Mouse (Mus musculus): ENCODE measurements around the gene Xylt2. TPM values are rescaled to one million over a fixed set of nuclear protein-coding genes. Genes with fewer than 3 reads are reported as not detected.
"Not testable (repeated sequence)": the region's sequence is repeated elsewhere in the genome, so short reads cannot be mapped to it uniquely, and the experiment has no call there.

The Xylt2 gene
- polyA plus RNA-seq, 1 experiment from 2014 or later = 14.4 TPM

DNA sequence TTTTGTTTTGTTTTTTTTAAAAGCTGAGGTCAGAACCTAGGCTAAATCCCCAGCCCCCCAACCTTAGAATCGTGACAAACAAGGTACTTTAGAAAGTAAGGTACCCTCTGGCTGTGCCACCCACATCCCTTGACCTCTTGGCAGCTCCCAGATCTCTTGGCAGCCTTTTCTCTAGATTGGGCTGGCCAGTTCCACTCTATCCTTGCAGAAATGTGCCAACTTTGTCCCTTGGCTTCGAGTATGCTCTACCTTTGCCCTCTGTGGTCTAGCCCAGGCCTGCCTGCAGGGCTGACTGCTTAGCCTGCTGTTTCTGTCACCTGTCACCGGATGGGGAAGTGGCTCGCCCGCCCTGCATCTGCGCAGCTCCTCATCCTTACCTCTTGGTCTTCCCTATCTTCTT is 12.0 kb downstream of the Xylt2 start:
- no peak for DNase-seq (ENCODE audit: extremely low spot score, low spot score)
- 94% methylated on average over 6 of the region's 6 CpGs for WGBS
- H3K9me3 ChIP-seq = no peaks in the 10 kb centered on the region
- H3K4me1 ChIP-seq = no peaks in the 10 kb centered on the region
- H3K36me3 ChIP-seq (replicated peaks) = peaks cover 99% of the 10 kb centered on the region
- no peaks in the 10 kb centered on the region for H3K27me3 ChIP-seq (ENCODE audit: poor library complexity, severe bottlenecking)
- no peak overlapping the region for H3K27ac ChIP-seq
- no peak overlapping the region for H3K4me3 ChIP-seq

DNA sequence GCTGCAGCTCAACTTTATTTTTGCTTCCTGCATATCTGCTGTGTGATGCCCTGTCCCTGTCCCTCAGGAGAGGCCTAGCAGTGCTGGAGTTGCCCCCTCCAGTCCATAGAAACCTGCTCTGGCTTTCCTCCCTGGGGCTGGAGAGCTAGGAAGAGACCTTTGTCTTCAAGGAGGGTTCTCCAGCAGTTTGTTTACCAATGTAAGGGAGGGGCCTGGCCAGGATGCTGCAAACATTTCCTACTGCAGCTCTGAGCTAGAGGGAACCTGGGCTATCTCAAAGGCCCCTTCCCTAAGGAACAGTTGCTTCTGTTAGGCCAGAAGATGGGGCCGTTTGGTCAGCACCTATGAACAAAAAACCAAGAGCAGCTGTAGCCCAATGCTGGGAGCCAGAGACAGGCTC is 16.0 kb downstream of the Xylt2 start:
- no peak for DNase-seq (ENCODE audit: extremely low spot score, low spot score)
- no peaks in the 10 kb centered on the region for H3K4me1 ChIP-seq
- H3K36me3 ChIP-seq (replicated peaks) = peaks cover 95% of the 10 kb centered on the region
- no peak overlapping the region for H3K27ac ChIP-seq
- no peaks in the 10 kb centered on the region for H3K9me3 ChIP-seq
- WGBS = 71% methylated on average over 1 of the region's 1 CpGs
- H3K4me3 ChIP-seq = no peak overlapping the region
- H3K27me3 ChIP-seq (ENCODE audit: poor library complexity, severe bottlenecking) = no peaks in the 10 kb centered on the region

DNA sequence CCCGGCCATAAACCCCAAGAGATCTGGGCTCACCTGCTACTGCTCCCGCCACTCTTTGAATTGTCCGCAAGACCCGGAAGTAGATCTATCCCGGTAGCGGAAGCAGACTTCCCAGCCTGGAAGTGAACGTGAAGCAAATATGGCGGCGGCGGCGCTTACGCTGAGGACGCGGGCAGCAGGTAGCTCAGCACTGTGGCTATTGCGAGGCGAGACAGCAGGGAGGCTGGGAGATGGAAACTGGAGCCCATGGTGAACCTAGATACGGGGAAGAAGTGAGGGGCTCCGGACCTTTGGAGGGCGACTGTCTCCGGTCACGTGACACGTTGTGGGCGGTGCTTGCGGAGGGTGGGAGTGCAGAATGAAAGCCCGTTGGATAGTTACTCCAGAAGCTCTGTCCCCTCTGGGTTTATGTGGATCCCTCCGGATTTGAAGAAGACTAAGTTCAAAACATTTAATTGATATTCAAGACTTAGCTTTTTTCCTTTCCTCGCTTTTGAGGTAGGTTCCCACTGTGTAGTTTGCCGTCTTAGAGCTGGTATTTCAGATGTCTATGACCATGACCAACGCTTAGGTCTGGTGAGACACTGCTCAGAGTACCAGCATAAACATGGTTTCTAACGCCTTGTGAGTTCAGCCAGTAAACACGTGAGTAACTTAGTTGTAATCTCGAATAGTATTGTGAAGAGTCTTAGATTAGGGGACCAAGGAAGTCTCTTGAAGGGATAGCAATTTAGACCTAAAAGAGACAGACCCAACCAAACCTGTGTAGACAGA is 23.5 kb downstream of the Xylt2 start, which contains the start of the genes Mrpl27 and Eme1:
Gene Mrpl27 (plus strand): TSS at position 105 of the 774 bp plus-strand sequence.
Gene Eme1 (minus strand): TSS at position 302 of the 774 bp plus-strand sequence.
- H3K4me3 ChIP-seq = peak within 1 kb of the TSS; percentile 59
- H3K36me3 ChIP-seq (replicated peaks) = peaks cover 64% of the 10 kb centered on the region
- no peaks in the 10 kb centered on the region for H3K27me3 ChIP-seq (ENCODE audit: poor library complexity, severe bottlenecking)
- H3K27ac ChIP-seq = peak within 1 kb of the TSS; percentile 95
- H3K9me3 ChIP-seq = no peaks in the 10 kb centered on the region
- DNase-seq (ENCODE audit: extremely low spot score, low spot score) = peak; percentile 87
- H3K4me1 ChIP-seq = peaks cover 19% of the 10 kb centered on the region
- WGBS = 2% methylated on average over 32 of the region's 32 CpGs

DNA sequence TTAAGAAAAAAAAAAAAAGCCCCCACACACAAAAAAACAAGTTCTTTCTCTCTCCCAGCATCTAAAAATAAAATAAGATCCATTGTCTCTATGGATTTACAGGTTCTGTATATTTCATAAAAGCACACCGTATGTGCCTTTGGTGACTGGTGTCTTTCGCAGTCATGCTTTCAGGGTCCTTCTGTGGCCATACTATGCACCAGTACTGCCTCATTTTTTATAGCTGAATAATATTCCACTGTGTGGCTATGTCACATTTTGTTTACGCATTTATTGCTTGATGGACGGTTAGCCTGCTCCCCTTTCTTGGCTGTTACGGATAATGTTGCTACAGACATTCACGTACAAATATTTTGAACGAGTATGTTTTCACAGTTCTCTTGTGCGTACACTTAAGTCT is 24.3 kb downstream of the Xylt2 start:
- H3K4me1 ChIP-seq = peaks cover 19% of the 10 kb centered on the region
- no peaks in the 10 kb centered on the region for H3K9me3 ChIP-seq
- H3K4me3 ChIP-seq = peak overlapping the region; percentile 59
- WGBS = 47% methylated on average over 8 of the region's 8 CpGs
- H3K27me3 ChIP-seq (ENCODE audit: poor library complexity, severe bottlenecking) = no peaks in the 10 kb centered on the region
- DNase-seq (ENCODE audit: extremely low spot score, low spot score) = no peak
- peak overlapping the region; percentile 95 for H3K27ac ChIP-seq
- H3K36me3 ChIP-seq (replicated peaks) = peaks cover 65% of the 10 kb centered on the region

DNA sequence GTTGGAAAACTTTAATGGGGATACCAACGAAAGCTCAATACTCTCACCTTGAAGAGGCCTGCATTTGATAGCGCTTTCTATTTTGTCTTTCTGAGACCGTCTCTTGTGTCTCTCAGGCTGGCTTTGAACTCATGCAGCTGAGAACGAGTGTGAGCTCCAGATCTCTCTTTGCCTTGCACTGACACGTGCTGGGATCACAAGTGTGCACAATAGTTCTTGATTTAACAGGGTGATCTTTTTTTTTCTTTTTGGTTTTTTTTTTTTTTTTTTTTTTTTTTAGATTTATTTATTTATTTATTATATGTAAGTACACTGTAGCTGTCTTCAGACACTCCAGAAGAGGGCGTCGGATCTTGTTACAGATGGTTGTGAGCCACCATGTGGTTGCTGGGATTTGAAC is 26.1 kb downstream of the Xylt2 start:
- 97% methylated on average over 5 of the region's 7 CpGs for WGBS
- Histone ChIP-seq H3K4me1 (peaks cover 19% of the 10 kb centered on the region), H3K36me3 (replicated peaks) (peaks cover 65% of the 10 kb centered on the region)
- not testable (repeated sequence) for H3K9me3 ChIP-seq; H3K27me3 ChIP-seq (ENCODE audit: poor library complexity, severe bottlenecking); H3K4me3 ChIP-seq; H3K27ac ChIP-seq; DNase-seq (ENCODE audit: extremely low spot score, low spot score)

DNA sequence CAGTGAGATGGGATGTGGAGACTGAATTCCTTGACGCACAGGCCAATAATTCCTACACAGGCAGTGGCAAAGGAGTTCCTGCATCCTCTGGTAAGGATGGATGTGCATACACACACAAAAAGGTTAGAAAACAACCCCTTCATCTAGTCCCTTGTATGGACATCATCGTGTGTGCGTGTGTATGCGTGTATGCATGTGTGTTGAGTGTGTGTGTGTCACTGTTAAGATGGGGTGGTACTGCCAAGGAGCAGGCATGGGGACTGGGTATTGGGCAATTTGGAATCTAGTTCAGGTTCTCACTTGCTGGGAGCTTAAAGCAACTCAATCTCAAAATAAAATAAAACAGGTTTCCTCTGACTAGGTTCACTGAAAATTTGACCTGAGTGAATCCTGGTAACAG is 30.9 kb downstream of the Xylt2 start:
- Histone ChIP-seq H3K27ac (no peak overlapping the region), H3K27me3 (ENCODE audit: poor library complexity, severe bottlenecking) (no peaks in the 10 kb centered on the region), H3K9me3 (no peaks in the 10 kb centered on the region), H3K36me3 (replicated peaks) (peaks cover 97% of the 10 kb centered on the region), H3K4me3 (no peak overlapping the region), H3K4me1 (no peaks in the 10 kb centered on the region)
- 98% methylated on average over 4 of the region's 4 CpGs for WGBS
- no peak for DNase-seq (ENCODE audit: extremely low spot score, low spot score)

DNA sequence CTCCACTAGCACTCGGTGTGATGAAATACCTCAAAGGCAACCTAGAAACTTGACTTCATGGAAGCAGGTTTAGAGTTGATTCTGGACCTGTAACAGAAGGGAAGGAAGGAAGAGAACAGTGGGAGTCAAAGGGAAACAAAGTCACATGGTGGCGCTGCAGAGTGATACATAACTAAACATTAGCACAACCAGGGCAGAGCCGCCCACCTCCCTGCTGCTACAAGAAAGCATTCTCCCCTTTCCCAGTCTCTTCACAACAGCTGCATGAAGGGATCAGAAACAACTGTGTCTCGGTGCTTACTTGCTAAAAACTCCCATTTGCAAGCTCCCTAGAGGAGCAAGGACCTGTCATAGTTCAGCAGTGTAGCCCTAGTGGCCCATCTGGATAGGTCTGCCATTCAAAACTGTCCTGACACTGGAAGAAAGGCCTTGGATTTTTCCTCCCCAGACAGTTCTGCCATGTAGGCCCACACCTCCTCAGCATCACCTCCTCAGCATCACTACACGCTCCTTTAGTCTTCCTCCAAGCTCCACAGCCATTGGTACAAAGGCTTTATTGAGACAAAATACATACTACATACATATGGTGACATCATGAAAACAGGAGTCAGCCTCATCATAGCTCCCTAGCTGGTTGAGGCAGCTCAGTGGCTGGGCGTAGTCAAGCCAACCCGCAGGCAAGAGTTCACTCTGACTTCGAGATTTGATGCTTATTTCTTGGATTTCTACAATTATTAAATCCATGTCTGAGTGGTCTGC is 32.7 kb downstream of the Xylt2 start:
- no peak for DNase-seq (ENCODE audit: extremely low spot score, low spot score)
- Histone ChIP-seq H3K9me3 (no peaks in the 10 kb centered on the region), H3K27ac (no peak overlapping the region), H3K4me1 (no peaks in the 10 kb centered on the region), H3K27me3 (ENCODE audit: poor library complexity, severe bottlenecking) (no peaks in the 10 kb centered on the region), H3K36me3 (replicated peaks) (peaks cover 98% of the 10 kb centered on the region), H3K4me3 (no peak overlapping the region)
- WGBS = 90% methylated on average over 8 of the region's 8 CpGs

DNA sequence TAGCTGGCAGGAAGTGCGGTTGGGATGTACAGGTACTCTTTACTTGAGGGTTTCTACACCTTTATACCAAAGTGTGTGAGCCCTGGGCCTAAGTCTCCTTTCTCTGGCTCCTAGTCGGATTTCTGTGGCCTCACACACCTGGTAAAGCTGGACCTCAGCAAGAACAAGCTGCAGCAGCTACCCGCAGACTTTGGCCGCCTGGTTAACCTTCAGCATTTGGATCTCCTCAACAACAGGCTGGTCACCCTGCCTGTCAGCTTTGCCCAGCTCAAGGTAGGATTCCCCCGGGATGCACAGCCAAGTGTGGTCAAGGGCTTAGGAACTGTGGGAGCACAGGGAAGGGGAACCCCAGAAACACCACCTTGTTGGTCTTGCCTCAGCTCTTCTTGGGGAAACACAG is 42.9 kb downstream of the Xylt2 start:
- no peaks in the 10 kb centered on the region for H3K9me3 ChIP-seq
- H3K27ac ChIP-seq = no peak overlapping the region
- no peaks in the 10 kb centered on the region for H3K27me3 ChIP-seq (ENCODE audit: poor library complexity, severe bottlenecking)
- no peak for DNase-seq (ENCODE audit: extremely low spot score, low spot score)
- no peak overlapping the region for H3K4me3 ChIP-seq
- H3K4me1 ChIP-seq = peaks cover 17% of the 10 kb centered on the region
- 92% methylated on average over 5 of the region's 5 CpGs for WGBS
- H3K36me3 ChIP-seq (replicated peaks) = peaks cover 83% of the 10 kb centered on the region

DNA sequence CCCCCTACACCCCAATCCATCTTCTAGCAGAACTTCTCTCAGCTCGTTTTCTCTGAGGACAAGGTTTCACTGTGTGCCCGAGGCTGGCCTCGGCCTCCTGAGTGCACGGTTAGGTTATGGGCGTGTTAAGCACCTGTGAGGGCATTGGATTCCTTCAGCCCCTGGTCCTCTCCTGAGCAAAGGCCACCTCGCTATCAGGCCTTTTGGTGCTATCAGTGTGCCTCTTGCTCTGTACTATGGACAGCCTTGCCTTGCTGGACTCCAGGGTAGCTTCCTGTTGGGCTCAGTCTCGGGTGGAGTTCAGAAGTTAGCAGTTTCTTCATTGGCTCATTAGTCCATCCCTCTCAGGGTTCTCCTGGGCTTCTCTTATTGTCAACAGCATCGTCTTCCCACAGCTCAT is 44.3 kb downstream of the Xylt2 start:
- Histone ChIP-seq H3K27ac (no peak overlapping the region), H3K4me3 (no peak overlapping the region), H3K4me1 (peaks cover 19% of the 10 kb centered on the region), H3K36me3 (replicated peaks) (peaks cover 68% of the 10 kb centered on the region), H3K27me3 (ENCODE audit: poor library complexity, severe bottlenecking) (no peaks in the 10 kb centered on the region), H3K9me3 (no peaks in the 10 kb centered on the region)
- DNase-seq (ENCODE audit: extremely low spot score, low spot score) = no peak
- WGBS = 86% methylated on average over 8 of the region's 8 CpGs

DNA sequence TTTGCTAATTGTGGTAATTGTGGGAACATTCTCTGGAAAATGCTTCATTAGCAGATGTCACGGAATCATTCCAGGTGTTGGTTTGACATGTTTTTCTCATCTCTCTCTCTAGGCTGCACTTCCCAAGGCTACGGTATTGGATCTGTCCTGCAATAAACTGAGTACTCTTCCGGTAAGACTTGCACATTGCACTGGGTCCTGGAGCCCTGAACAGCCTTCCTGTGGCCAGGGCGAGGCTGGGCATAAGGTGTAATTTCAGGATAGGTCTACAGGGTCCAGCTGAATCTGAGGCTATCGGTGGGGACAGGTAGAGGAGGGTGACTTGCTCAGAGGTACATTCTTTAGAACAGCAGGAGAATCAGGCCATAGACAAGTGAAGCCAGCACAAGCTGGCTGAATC is 45.3 kb downstream of the Xylt2 start:
- 95% methylated on average over 5 of the region's 5 CpGs for WGBS
- Histone ChIP-seq H3K4me1 (peaks cover 19% of the 10 kb centered on the region), H3K27ac (no peak overlapping the region), H3K27me3 (ENCODE audit: poor library complexity, severe bottlenecking) (no peaks in the 10 kb centered on the region), H3K4me3 (no peak overlapping the region), H3K36me3 (replicated peaks) (peaks cover 58% of the 10 kb centered on the region), H3K9me3 (no peaks in the 10 kb centered on the region)
- no peak for DNase-seq (ENCODE audit: extremely low spot score, low spot score)

DNA sequence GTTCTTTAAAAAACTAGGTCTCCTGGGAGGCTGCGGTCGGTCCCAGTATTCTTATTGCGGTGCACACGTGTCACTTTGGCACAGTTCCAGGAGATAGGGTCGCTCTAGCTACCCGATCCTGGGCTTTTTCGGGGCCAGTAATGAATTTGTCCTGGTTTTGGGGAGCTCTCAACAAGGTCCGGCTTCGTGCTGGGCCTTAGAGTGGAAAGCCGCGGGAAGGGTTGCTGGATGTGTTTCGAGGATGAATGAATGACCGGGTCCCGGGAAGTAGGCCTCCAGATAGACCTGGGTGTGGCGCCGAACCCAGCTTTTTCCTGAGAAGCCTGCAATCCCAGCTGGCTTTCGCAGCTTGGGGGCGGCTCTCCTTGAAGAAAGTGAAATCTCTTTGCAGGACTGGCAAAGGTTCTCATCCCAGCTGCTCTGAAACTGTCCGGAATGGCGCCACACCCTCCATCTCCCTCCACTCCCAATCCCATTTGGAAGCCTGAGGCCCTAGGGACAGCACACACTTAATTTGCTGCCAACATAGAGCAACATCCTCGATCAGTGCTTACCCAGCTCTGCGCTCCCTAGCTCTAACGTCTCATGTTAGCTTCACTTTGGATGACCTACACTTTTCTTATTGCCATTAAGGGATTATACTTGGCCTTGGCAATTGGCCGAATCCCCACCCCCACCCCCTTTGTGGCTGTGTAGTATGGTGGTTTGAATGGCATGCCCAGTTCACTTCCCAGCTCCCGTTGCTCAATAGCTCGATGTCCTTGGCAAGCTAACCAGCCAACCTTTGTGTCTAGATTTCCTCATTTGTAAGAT is 46.9 kb downstream of the Xylt2 start:
- WGBS = 17% methylated on average over 26 of the region's 26 CpGs
- Histone ChIP-seq H3K36me3 (replicated peaks) (peaks cover 42% of the 10 kb centered on the region), H3K27me3 (ENCODE audit: poor library complexity, severe bottlenecking) (no peaks in the 10 kb centered on the region), H3K4me1 (peaks cover 19% of the 10 kb centered on the region), H3K4me3 (peak overlapping the region; percentile 95), H3K27ac (peak overlapping the region; percentile 88), H3K9me3 (no peaks in the 10 kb centered on the region)
- no peak for DNase-seq (ENCODE audit: extremely low spot score, low spot score)

DNA sequence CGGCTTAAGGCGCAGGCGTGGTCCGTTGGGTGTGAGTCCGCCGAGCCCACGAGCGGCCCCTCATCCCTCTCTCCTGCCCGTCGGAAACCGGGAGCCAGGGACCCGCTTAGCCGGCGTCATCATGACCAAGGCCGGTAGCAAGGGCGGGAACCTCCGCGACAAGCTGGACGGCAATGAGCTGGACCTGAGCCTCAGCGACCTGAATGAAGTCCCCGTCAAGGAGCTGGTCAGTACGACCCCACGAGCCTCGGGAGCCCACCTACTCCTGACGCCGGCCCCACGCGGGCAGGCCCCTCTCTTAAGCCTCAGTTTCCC is 47.5 kb downstream of the Xylt2 start:
- Histone ChIP-seq H3K36me3 (replicated peaks) (peaks cover 37% of the 10 kb centered on the region), H3K4me1 (peaks cover 19% of the 10 kb centered on the region), H3K4me3 (peak overlapping the region; percentile 95), H3K27me3 (ENCODE audit: poor library complexity, severe bottlenecking) (no peaks in the 10 kb centered on the region), H3K9me3 (no peaks in the 10 kb centered on the region), H3K27ac (peak overlapping the region; percentile 88)
- WGBS = under 1% methylated on average over 28 of the region's 28 CpGs
- no peak for DNase-seq (ENCODE audit: extremely low spot score, low spot score)
